Mouse (Mus musculus) heart, postnatal 0 days (tissue): ENCODE data around the gene Dclk1. TPM values are rescaled to one million over a fixed set of nuclear protein-coding genes. Genes with fewer than 3 reads are reported as not detected.

Experiments used
- ATAC-seq: fragments of 200-750 bp; cut with Nextera tagmentation; 2 replicates; pipeline ENCODE4 v1.8.0; 2017; ENCODE audit warnings: low read depth, moderate number of reproducible peaks, moderate library complexity; ENCODE audit not compliant: insufficient read depth
- DNase-seq: peaks from one replicate; pipeline ENCODE4 v3.0.0-alpha.2; 2016; ENCODE audit warnings: low spot score
- H3K27ac ChIP-seq: fragments of 300-500 bp; sonication (generic); 2 replicates; pipeline ENCODE4 v1.5.1; 2014; ENCODE audit warnings: low read depth, mild to moderate bottlenecking
- H3K27me3 ChIP-seq: fragments of 300-500 bp; sonication (generic); 2 replicates; pipeline ENCODE4 v1.6.1; 2014; ENCODE audit warnings: low read length, mixed read lengths; ENCODE audit not compliant: control insufficient read depth, insufficient read depth
- H3K36me3 ChIP-seq: fragments of 300-500 bp; sonication (generic); replicated peaks from 2 replicates; pipeline ENCODE4 v1.6.1; 2014; ENCODE audit warnings: low read length, mixed read lengths; ENCODE audit not compliant: control insufficient read depth, insufficient read depth
- H3K4me1 ChIP-seq: fragments of 300-500 bp; sonication (generic); 2 replicates; pipeline ENCODE4 v1.6.1; 2014; ENCODE audit warnings: antibody characterized with exemption; ENCODE audit not compliant: control insufficient read depth, insufficient read depth
- H3K4me2 ChIP-seq: fragments of 300-500 bp; sonication (generic); 2 replicates; pipeline ENCODE4 v1.6.1; 2014; ENCODE audit warnings: low read depth, mild to moderate bottlenecking, low read length, moderate library complexity
- H3K4me3 ChIP-seq: fragments of 300-500 bp; sonication (generic); 2 replicates; pipeline ENCODE4 v1.5.1; 2014; ENCODE audit warnings: low read depth, low read length
- H3K9ac ChIP-seq: fragments of 300-500 bp; sonication (generic); replicated peaks from 2 replicates; pipeline ENCODE4 v1.6.1; 2014; ENCODE audit warnings: low read depth, low read length, mixed read lengths
- H3K9me3 ChIP-seq: fragments of 300-500 bp; sonication (generic); replicated peaks from 2 replicates; pipeline ENCODE4 v1.6.1; 2016; ENCODE audit warnings: low read length; ENCODE audit not compliant: control insufficient read depth
- CTCF ChIP-seq: IDR thresholded peaks from 2 replicates; pipeline ENCODE4 v1.5.1; 2016; ENCODE audit warnings: antibody characterized with exemption, control low read depth, low read depth
- EP300 ChIP-seq: IDR thresholded peaks from 2 replicates; pipeline ENCODE4 v1.6.1; 2016; ENCODE audit warnings: antibody characterized with exemption, low read depth
- WGBS: fragments of 180-500 bp; shearing (Covaris S2); extraction: QIAGEN DNeasy Blood & Tissue Kit; methylation state at CpG from one replicate; pipeline ENCODE4 v1.1.7; 2014; 5-methylcytosine and 5-hydroxymethylcytosine counted together
- polyA plus RNA-seq: library from polyadenylated mRNA; unstranded; fragments of >200 nt; fragmentation: Nextera tagmentation; extraction: Ambion mirVana; gene quantifications from 2 replicates; pipeline ENCODE4 v1.2.1, GENCODE M21; 2015
- total RNA-seq: library from RNA; depleted of rRNA; stranded (reverse); fragments of >200 nt; gene quantifications from 2 replicates; pipeline ENCODE4 v1.2.3, GENCODE M21; 2014; ENCODE audit warnings: low replicate concordance

The Dclk1 gene
- total and polyA plus RNA-seq, 2 experiments from 2014 or later = 4.9 to 18.7 TPM

DNA sequence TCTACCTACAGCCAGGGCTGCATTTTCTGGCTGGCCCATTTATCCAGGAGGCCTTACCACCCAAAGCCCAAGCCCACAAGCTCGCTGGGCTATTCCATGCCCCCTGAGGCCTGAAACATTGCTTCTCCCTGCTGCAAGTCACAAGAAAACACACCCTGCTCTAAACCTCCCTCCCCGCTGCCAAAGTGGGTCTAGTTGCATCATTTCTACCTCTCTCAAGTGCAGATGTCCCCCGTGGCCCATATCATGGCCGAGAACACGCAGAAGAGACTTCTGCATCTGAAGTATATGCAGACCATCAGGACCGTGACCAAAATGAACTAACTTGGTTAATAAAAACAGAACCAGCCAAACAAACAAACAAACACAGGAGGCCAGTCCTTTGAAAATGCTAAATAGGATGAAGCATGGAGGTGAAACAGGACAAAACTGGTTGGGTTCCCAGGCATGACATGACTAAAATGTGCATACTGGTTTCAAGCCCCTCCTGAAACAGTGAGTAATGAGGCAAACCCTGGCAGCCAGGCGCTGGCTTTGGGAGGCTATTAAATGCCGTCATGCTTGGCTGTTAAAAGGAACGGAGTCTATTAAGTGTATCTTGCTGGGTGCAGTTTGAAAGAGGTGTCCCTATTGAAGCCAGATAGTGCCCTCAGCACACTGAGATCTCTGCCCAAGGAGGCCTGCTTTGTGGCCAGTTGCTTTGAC is 282.5 kb downstream of the Dclk1 start:
- no peak overlapping the region for H3K27ac ChIP-seq
- DNase-seq (no peak), ATAC-seq (no peak)
- WGBS = 84% methylated on average over 9 of the region's 9 CpGs
- H3K27me3 ChIP-seq = no peaks in the 10 kb centered on the region
- TF ChIP-seq EP300 (no peak), CTCF (no peak)
- H3K4me3 ChIP-seq = no peak overlapping the region
- no peak overlapping the region for H3K4me2 ChIP-seq
- no peaks in the 10 kb centered on the region for H3K9me3 ChIP-seq
- H3K9ac ChIP-seq = no peak overlapping the region
- no peaks in the 10 kb centered on the region for H3K4me1 ChIP-seq
- H3K36me3 ChIP-seq = no peaks in the 10 kb centered on the region

DNA sequence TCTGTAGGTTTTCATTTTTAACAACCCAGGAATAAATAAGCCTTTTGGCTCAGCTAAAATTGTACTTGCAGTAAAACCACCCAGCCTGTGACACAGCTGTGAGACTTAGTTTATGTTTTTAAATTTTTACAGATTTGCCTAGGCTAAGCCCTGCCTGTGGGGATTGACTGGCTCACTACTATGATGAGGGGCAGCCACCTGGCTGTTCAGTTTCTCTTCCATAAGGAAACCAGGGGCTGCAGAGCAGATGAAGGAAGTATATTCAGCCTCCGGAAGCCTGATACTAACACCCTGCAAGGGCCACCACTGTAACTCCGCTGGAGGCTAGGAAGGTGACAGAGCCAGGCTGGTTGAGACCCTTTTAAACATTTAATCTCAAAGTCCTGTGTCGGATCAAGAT is 284.3 kb downstream of the Dclk1 start:
- no peaks in the 10 kb centered on the region for H3K36me3 ChIP-seq
- 66% methylated on average over 3 of the region's 3 CpGs for WGBS
- no peak overlapping the region for H3K4me3 ChIP-seq
- H3K27ac ChIP-seq = no peak overlapping the region
- no peak overlapping the region for H3K4me2 ChIP-seq
- no peaks in the 10 kb centered on the region for H3K27me3 ChIP-seq
- H3K9me3 ChIP-seq = no peaks in the 10 kb centered on the region
- H3K9ac ChIP-seq = no peak overlapping the region
- no peak for ATAC-seq
- H3K4me1 ChIP-seq = no peaks in the 10 kb centered on the region
- TF ChIP-seq EP300 = no peak
- no peak for TF ChIP-seq CTCF
- DNase-seq = no peak

DNA sequence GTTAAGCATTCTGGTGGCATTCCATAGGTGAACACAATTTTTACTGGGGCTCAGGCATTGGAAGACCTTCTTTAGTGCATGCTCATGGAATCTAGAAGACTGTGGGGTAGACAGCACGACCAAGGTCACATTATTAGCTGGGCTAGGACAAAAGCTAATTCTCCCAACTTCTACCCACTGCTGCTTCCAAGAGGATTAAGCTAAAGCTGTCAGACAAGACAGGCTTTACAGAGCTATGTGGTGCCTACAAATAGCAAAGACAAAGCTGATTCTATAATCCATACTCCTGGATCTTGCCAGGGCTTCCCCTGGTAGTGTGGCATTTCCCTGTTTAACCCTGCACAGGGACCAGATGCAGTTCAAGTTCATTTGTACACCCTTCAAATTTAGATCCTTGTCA is 285.4 kb downstream of the Dclk1 start:
- Histone ChIP-seq H3K27ac (no peak overlapping the region), H3K4me2 (no peak overlapping the region), H3K9ac (no peak overlapping the region), H3K4me3 (no peak overlapping the region), H3K36me3 (no peaks in the 10 kb centered on the region), H3K4me1 (no peaks in the 10 kb centered on the region), H3K27me3 (no peaks in the 10 kb centered on the region), H3K9me3 (no peaks in the 10 kb centered on the region)
- DNase-seq = no peak
- TF ChIP-seq EP300 = no peak
- no peak for TF ChIP-seq CTCF
- no peak for ATAC-seq
- WGBS = 51% methylated on average over 1 of the region's 1 CpGs

DNA sequence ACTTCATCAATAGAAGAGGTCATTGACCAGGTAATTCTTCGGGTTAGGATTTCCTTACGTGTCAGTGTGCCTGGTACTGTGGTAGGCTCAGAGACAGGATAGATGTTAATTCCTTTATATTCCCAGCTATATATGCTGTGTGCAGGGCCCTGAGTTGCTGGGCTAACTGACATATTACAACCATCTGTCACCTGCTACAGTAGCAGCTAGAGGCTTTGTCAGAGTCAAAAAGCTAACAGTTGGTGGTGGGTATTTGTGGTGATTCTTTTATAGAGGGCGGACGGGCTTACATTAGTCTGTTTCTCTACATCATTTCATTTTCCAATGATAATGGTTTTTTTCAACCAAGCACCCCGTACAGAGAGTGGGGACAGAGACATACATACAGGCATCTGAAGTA is 285.8 kb downstream of the Dclk1 start:
- H3K36me3 ChIP-seq = no peaks in the 10 kb centered on the region
- no peak overlapping the region for H3K4me3 ChIP-seq
- 90% methylated on average over 5 of the region's 5 CpGs for WGBS
- TF ChIP-seq EP300 (no peak), CTCF (no peak)
- H3K4me2 ChIP-seq = no peak overlapping the region
- DNase-seq (no peak), ATAC-seq (no peak)
- no peak overlapping the region for H3K27ac ChIP-seq
- no peaks in the 10 kb centered on the region for H3K27me3 ChIP-seq
- no peaks in the 10 kb centered on the region for H3K4me1 ChIP-seq
- H3K9me3 ChIP-seq = no peaks in the 10 kb centered on the region
- H3K9ac ChIP-seq = no peak overlapping the region

DNA sequence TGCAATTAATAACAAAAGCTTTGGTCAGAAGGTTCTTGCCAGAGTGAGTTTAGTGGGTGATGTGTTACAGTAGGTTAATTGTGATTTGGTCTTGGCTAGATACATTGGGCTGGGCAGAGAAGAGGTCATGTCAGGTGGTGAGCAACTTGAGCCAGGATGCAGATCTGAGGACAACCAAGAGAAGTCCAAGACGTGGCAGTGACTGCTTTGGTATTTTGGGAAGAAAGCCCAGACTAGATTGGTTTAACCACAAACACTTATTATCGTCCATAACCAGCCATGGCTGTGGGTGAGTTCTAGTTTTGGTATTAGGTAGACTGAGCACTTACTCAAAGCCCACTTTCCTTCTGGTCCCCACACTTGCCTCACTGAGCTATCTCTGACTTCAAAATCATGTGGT is 287.2 kb downstream of the Dclk1 start:
- no peak overlapping the region for H3K4me3 ChIP-seq
- H3K9ac ChIP-seq = no peak overlapping the region
- 68% methylated on average over 2 of the region's 2 CpGs for WGBS
- no peak for TF ChIP-seq EP300
- TF ChIP-seq CTCF = no peak
- H3K36me3 ChIP-seq = no peaks in the 10 kb centered on the region
- no peak for ATAC-seq
- H3K27ac ChIP-seq = no peak overlapping the region
- H3K9me3 ChIP-seq = no peaks in the 10 kb centered on the region
- DNase-seq = no peak
- H3K4me1 ChIP-seq = no peaks in the 10 kb centered on the region
- no peak overlapping the region for H3K4me2 ChIP-seq
- no peaks in the 10 kb centered on the region for H3K27me3 ChIP-seq
